Mouse (Mus musculus) hindbrain, embryonic 14.5 days (tissue): ENCODE results near the gene Olfr202. TPM values are rescaled to one million over a fixed set of nuclear protein-coding genes. Genes with fewer than 3 reads are reported as not detected.

Source experiments
- ATAC-seq: fragments of 200-750 bp; cut with Nextera tagmentation; 2 replicates; pipeline ENCODE4 v1.8.0; 2017; ENCODE audit warnings: moderate number of reproducible peaks, mild to moderate bottlenecking, moderate TSS enrichment, moderate library complexity; ENCODE audit not compliant: low FRiP score
- DNase-seq: peaks from one replicate; pipeline ENCODE4 v3.0.0-alpha.2; 2015; ENCODE audit warnings: low spot score
- H3K27ac ChIP-seq: fragments of 300-500 bp; sonication (generic); 2 replicates; pipeline ENCODE4 v1.5.1; 2014; ENCODE audit warnings: mild to moderate bottlenecking, moderate library complexity
- H3K27me3 ChIP-seq: fragments of 300-500 bp; sonication (generic); 2 replicates; pipeline ENCODE4 v1.6.1; 2014; ENCODE audit warnings: mild to moderate bottlenecking, low read length, mixed read lengths; ENCODE audit not compliant: control insufficient read depth, insufficient read depth
- H3K36me3 ChIP-seq: fragments of 300-500 bp; sonication (generic); replicated peaks from 2 replicates; pipeline ENCODE4 v1.6.1; 2014; ENCODE audit not compliant: control insufficient read depth, insufficient read depth
- H3K4me1 ChIP-seq: fragments of 300-500 bp; sonication (generic); replicated peaks from 2 replicates; pipeline ENCODE4 v1.6.1; 2014; ENCODE audit warnings: antibody characterized with exemption, low read length, mixed read lengths; ENCODE audit not compliant: control insufficient read depth, insufficient read depth
- H3K4me2 ChIP-seq: fragments of 300-500 bp; sonication (generic); replicated peaks from 2 replicates; pipeline ENCODE4 v1.6.1; 2014; ENCODE audit warnings: mild to moderate bottlenecking, moderate library complexity
- H3K4me3 ChIP-seq: fragments of 300-500 bp; sonication (generic); replicated peaks from 2 replicates; pipeline ENCODE4 v1.5.1; 2014; ENCODE audit warnings: mild to moderate bottlenecking, low read length
- H3K9ac ChIP-seq: fragments of 300-500 bp; sonication (generic); 2 replicates; pipeline ENCODE4 v1.6.1; 2014
- H3K9me3 ChIP-seq: fragments of 300-500 bp; sonication (generic); 2 replicates; pipeline ENCODE4 v1.6.1; 2016; ENCODE audit warnings: low read length; ENCODE audit not compliant: control insufficient read depth
- WGBS: fragments of 180-500 bp; shearing (Covaris S2); extraction: QIAGEN DNeasy Blood & Tissue Kit; methylation state at CpG from one replicate; pipeline ENCODE4 v1.1.7; 2014; 5-methylcytosine and 5-hydroxymethylcytosine counted together
- polyA plus RNA-seq: library from polyadenylated mRNA; unstranded; fragments of >200 nt; fragmentation: Nextera tagmentation; extraction: Ambion mirVana; gene quantifications from 2 replicates; pipeline ENCODE4 v1.2.1, GENCODE M21; 2014

Olfr202 gene
- polyA plus RNA-seq, 1 experiment from 2014 or later, result not detected

DNA sequence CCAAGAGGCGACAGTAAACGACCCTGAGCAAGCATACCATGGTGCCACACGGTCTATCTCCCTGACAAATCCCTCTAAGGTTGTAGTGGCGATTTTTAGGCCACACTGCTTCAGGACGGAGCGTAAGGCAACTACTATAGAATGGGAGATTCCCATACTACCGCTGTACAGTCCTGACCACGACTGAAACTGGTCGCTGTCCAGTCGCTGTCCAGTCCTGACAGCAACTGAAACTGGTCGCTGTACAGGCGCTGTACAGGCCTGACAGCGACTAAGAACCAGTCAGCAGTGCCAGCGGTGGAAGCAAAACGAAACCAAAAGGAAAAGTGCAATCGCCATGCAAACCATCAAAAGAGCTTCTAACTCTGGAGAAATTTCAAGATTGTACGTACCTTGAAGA is 36.9 kb downstream of the Olfr202 start:
- no peak overlapping the region for H3K27ac ChIP-seq
- no peaks in the 10 kb centered on the region for H3K36me3 ChIP-seq
- H3K9me3 ChIP-seq, result 0 out of 2 replicates have a peak, but pooled peaks cover 5% of the 10 kb centered on the region
- no peak overlapping the region for H3K4me3 ChIP-seq
- DNase-seq (no peak), ATAC-seq (no peak)
- no peak overlapping the region for H3K9ac ChIP-seq
- no peak overlapping the region for H3K4me2 ChIP-seq
- H3K4me1 ChIP-seq, result no peaks in the 10 kb centered on the region
- WGBS, result 87% methylated on average over 17 of the region's 17 CpGs
- no peaks in the 10 kb centered on the region for H3K27me3 ChIP-seq

Other genes starting within 250 kb of the Olfr202 start
- not detected in 2 replicates for gene Olfr187, start 247.0 kb downstream of the Olfr202 start, polyA plus RNA-seq
- gene Olfr190, start 208.8 kb downstream of the Olfr202 start, polyA plus RNA-seq, result not detected in 2 replicates
- not detected in 2 replicates for gene Olfr191, start 197.0 kb downstream of the Olfr202 start, polyA plus RNA-seq
- not detected in 2 replicates for gene Olfr193, start 174.9 kb downstream of the Olfr202 start, polyA plus RNA-seq
- not detected in 2 replicates for gene Olfr194, start 165.7 kb downstream of the Olfr202 start, polyA plus RNA-seq
- gene Olfr195, start 139.7 kb downstream of the Olfr202 start, polyA plus RNA-seq, result not detected in 2 replicates
- gene Olfr196, start 116.3 kb downstream of the Olfr202 start, polyA plus RNA-seq, result not detected in 2 replicates
- gene Olfr198, start 83.3 kb downstream of the Olfr202 start, polyA plus RNA-seq, result not detected in 2 replicates
- not detected in 2 replicates for gene Olfr199, start 67.0 kb downstream of the Olfr202 start, polyA plus RNA-seq
- gene Olfr201, start 14.2 kb downstream of the Olfr202 start, polyA plus RNA-seq, result not detected in 2 replicates
- not detected in 2 replicates for gene Olfr203, start 12.1 kb upstream of the Olfr202 start, polyA plus RNA-seq
- gene Olfr204, start 31.5 kb upstream of the Olfr202 start, polyA plus RNA-seq, result not detected in 2 replicates
- not detected in 2 replicates for gene Olfr205, start 44.3 kb upstream of the Olfr202 start, polyA plus RNA-seq
- not detected in 2 replicates for gene Olfr206, start 62.5 kb upstream of the Olfr202 start, polyA plus RNA-seq
- not detected in 2 replicates for gene Olfr209, start 77.2 kb upstream of the Olfr202 start, polyA plus RNA-seq
- 0.08 TPM in 1 of 2 replicates, not detected in the other for gene Gabrr3, start 120.5 kb upstream of the Olfr202 start, polyA plus RNA-seq
- 14.2 and 16.4 TPM in 2 replicates for gene Riox2, start 185.0 kb upstream of the Olfr202 start, polyA plus RNA-seq